Mouse (Mus musculus) cerebellum, adult 2 months (tissue): ENCODE data around the gene Ptger1. TPM values are rescaled to one million over a fixed set of nuclear protein-coding genes. Genes with fewer than 3 reads are reported as not detected.

Experiments used
- DNase-seq, 2 experiments: peaks; one replicate each; pipeline ENCODE4 v3.0.0; 2021
- H3K27ac ChIP-seq: fragments of 200-500 bp; 2 replicates; pipeline ENCODE4 v1.5.1; 2012; ENCODE audit warnings: low read length, control low read depth, inconsistent platforms; ENCODE audit not compliant: insufficient read depth
- H3K27me3 ChIP-seq: fragments of 200-500 bp; 2 replicates; pipeline ENCODE4 v1.6.1; 2012; ENCODE audit warnings: inconsistent platforms, mild to moderate bottlenecking, low read length, moderate library complexity; ENCODE audit not compliant: control insufficient read depth, insufficient read depth
- H3K4me1 ChIP-seq: fragments of 200-500 bp; 2 replicates; pipeline ENCODE4 v1.6.1; 2011; ENCODE audit warnings: low read length; ENCODE audit not compliant: control insufficient read depth, insufficient read depth
- H3K4me3 ChIP-seq: fragments of 200-500 bp; replicated peaks from 2 replicates; pipeline ENCODE3; 2011; ENCODE audit warnings: mild to moderate bottlenecking, low read depth, low read length, control low read depth; ENCODE audit not compliant: insufficient read depth
- CTCF ChIP-seq: fragments of 200-500 bp; IDR thresholded peaks from 2 replicates; pipeline ENCODE4 v1.5.1; 2011; ENCODE audit warnings: low read depth, mild to moderate bottlenecking, control low read depth, low read length, moderate library complexity, borderline replicate concordance; ENCODE audit not compliant: insufficient read depth
- POLR2A ChIP-seq: fragments of 200-500 bp; IDR thresholded peaks from 2 replicates; pipeline ENCODE4 v1.6.1; 2011; ENCODE audit warnings: low read length, control low read depth, borderline replicate concordance; ENCODE audit not compliant: insufficient read depth
- WGBS: fragments of 180-500 bp; shearing (Covaris S2); methylation state at CpG from one replicate; pipeline ENCODE4 v1.1.7; 2018; 5-methylcytosine and 5-hydroxymethylcytosine counted together
- polyA plus RNA-seq: library from polyadenylated mRNA; depleted of rRNA; stranded (reverse); fragments of >200 nt; gene quantifications from 2 replicates; pipeline ENCODE4 v1.2.3, GENCODE M21; 2012

Ptger1 gene
- polyA plus RNA-seq, 1 experiment = 0.77 TPM

DNA sequence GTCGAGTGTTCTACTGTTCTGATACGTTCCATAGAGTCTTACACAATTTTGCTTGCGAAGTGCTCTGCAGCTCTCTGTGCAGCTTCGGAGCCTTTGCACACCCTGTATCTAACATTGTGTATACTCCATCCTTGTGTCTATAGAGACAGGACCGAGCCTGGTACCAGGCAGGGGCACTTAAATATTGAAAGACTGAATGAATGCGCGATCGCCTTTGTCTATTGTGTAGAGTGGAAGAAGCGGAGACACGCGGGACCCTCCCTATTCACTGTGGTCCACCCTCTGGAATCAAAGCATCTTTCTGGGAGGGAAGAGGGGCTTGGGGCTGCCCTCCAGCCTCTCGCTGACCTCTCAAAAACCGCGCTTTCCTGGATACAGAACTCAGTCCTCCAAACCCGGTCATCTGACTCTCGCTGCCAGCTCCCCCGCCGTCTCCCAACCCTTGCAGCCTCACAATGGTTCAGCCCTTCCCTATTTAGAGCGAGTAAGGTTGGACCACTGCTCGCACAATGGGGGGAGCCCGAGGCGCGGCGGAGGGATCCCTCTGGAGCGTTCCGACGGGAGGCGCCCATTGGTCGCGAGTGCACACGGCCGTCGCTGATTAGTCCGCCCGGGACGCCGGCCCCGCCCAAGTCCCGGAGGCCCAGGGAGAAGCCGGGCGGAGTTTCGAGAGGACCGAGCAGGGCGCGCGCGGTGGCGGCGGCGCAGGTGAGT is 14.3 kb upstream of the Ptger1 start, which contains the start of gene Gipc1:
Gipc1 (plus strand) TSS at position 648 of the 714 bp plus-strand sequence.
- TF ChIP-seq CTCF = no peak
- TF ChIP-seq POLR2A = peak; percentile 56; the same call in 1 of the 2 replicates
- Histone ChIP-seq H3K4me1 (peaks cover 3% of the 10 kb centered on the region; the same call in 1 of the 2 replicates), H3K27me3 (no peaks in the 10 kb centered on the region), H3K4me3 (peak within 1 kb of the TSS; percentile 95), H3K27ac (peak within 1 kb of the TSS; percentile 80)
- 3% methylated on average over 50 of the region's 50 CpGs for WGBS
- DNase-seq = peak; percentile 96 to 98

DNA sequence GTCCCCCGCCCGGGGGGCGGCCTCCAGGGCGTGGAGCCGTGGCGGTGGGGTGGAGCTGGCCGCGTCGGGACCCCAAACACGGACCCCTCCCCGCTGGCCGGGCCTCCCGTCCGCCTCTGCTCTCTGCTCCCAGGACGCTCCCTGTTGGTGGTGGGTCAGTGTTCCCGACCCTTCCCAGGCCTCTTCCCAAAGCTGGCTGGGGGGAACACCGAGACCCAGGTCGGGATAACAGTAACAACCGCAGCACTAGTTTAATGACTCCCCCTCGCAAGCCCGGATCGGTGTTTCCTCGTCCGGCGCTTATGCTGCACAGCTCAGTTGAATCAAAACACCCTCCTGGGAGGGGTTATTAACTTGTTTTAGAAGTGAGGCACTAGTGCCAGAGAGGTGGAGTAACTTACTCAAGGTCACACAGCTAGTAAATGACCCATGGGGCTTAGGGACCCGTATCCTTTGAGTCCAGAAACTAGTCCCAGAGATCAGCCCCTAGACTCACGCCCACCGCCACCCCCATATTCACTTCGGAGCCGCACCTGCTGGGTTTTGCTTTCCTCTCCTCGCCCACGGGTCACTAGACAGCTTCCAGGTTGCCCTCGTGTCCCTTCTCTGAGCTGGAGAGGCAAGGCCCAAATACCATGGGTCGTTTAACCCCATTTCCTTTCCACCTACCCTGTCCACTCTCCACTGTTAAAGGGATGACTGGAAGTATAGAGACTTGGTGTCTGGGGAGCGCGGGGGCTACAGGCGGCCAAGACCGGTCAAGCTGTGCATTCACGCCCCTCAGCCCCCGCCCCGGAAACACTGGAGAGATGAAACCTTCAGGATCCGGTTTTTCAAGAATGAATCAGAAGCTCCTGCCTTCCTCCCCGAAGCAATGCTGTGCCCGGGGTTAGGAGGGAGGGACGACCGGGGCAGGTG is 13.5 kb upstream of the Ptger1 start:
- 1% methylated on average over 45 of the region's 46 CpGs for WGBS

DNA sequence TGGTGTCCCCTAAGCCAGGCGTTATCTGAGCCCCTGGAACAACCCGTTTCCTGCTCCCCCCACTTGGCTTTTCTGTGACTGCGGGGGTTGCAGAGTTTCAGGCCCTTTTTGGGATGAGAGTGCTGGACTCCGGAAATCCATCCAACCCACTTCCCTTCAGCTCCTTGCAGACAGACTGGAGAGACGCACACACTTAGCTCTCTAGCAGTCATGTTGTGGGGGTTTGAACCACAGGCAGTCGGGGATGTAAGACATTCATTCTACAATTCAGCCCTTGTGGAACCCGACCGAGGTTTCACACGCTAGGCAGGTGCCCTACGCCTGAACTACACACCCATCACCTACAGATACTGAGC is 12.8 kb upstream of the Ptger1 start:
- peaks cover 3% of the 10 kb centered on the region; the same call in 1 of the 2 replicates for H3K4me1 ChIP-seq
- WGBS = 46% methylated on average over 10 of the region's 10 CpGs
- H3K27me3 ChIP-seq = no peaks in the 10 kb centered on the region
- DNase-seq = no peak
- TF ChIP-seq CTCF = no peak
- TF ChIP-seq POLR2A = no peak
- H3K27ac ChIP-seq = no peak overlapping the region
- H3K4me3 ChIP-seq = peak overlapping the region; percentile 62

More for the DNA sequence above, 13.5 kb upstream of the Ptger1 start:
- H3K27me3 ChIP-seq = no peaks in the 10 kb centered on the region
- TF ChIP-seq POLR2A (no peak), CTCF (no peak)
- peak overlapping the region; percentile 62 for H3K4me3 ChIP-seq
- peak in 1 of 2 experiments; percentile 40 for DNase-seq
- peak overlapping the region; percentile 28; the same call in 1 of the 2 replicates for H3K27ac ChIP-seq
- peaks cover 3% of the 10 kb centered on the region; the same call in 1 of the 2 replicates for H3K4me1 ChIP-seq

DNA sequence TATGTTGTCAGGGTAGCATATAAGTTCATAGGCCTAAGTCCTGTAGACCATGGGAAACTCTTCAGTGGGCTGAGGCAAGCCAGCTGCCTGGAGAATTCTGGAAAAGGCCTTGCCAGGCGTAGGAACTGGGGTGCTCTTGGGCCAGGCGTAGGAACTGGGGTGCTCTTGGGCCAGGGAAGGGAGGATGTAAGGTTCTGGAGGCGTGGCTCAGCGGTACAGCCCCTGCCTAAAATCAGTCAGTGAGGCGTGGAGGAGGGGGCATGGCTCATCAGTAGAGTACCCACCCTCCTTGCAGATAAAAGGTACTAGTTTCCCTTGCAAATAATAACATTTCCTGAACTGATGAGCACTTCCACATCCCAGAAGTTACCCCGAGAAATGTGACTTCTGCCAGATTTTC is 11.8 kb upstream of the Ptger1 start:
- DNase-seq = no peak
- Histone ChIP-seq H3K27me3 (no peaks in the 10 kb centered on the region), H3K4me1 (peaks cover 3% of the 10 kb centered on the region; the same call in 1 of the 2 replicates), H3K4me3 (no peak overlapping the region), H3K27ac (no peak overlapping the region)
- WGBS = 96% methylated on average over 6 of the region's 6 CpGs
- no peak for TF ChIP-seq CTCF
- TF ChIP-seq POLR2A = no peak

DNA sequence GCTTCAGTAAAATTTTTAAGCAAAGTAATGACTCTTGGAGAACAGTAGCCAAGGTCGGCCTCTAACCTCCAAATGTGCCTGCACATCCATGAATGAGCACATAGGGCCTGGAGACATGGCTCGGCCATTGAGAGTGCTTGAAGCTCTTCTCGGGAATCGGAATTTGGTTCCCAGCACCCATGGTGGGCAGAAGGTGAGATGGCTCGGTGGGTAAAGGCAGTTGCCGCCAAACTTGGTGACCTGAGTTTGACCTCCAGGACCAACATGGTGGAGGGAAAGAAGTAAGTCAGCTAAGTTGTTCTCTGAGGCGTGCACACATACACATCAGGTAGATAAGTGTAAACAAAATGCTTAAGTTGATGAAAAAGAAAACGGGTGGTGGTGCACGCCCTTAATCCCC is 10.4 kb upstream of the Ptger1 start:
- Histone ChIP-seq H3K4me3 (no peak overlapping the region), H3K4me1 (peaks cover 6% of the 10 kb centered on the region; the same call in 1 of the 2 replicates), H3K27me3 (no peaks in the 10 kb centered on the region), H3K27ac (no peak overlapping the region)
- WGBS = 93% methylated on average over 9 of the region's 9 CpGs
- DNase-seq = no peak
- TF ChIP-seq POLR2A = no peak
- TF ChIP-seq CTCF = no peak

DNA sequence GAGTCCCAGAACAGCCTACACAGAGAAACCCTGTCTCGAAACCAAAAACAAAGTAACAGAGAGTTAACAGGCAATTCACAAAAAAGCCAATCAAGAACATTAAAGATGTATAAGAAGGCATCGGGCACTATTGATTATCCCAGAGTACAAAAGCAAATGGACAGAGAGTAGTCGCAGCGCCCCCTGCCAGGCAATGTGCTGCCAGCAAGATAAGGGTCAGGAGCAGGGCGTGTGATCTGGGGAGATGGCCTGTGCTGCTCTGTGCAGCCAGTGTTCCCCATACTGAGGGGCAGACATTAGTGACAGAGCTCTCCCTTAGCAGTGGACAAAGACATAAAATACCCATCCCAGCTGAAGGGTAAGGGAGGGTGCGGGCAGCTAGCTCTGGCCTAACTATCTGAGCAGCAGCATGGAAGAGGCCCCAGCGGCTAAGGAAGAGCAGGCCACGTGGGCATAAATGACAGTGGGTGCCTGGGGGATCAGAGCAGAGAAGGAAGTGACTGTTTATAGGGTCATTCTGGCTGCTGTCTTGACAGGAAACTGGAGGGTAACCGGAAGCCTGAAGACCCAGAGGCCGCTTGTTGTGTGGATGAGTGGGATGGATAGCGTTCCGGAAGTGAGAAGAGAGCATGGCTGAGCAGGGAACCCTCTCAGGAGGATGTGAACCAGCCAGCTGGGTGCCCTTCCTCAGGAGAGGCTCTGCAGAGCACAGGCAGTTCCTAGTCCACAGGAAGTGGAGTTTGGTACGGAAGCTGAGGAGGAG is 9.8 kb upstream of the Ptger1 start:
- Histone ChIP-seq H3K27me3 (no peaks in the 10 kb centered on the region), H3K4me1 (peaks cover 6% of the 10 kb centered on the region; the same call in 1 of the 2 replicates), H3K27ac (no peak overlapping the region), H3K4me3 (no peak overlapping the region)
- TF ChIP-seq POLR2A (no peak), CTCF (no peak)
- DNase-seq = peak in 1 of 2 experiments; percentile 12
- WGBS = 86% methylated on average over 13 of the region's 13 CpGs

DNA sequence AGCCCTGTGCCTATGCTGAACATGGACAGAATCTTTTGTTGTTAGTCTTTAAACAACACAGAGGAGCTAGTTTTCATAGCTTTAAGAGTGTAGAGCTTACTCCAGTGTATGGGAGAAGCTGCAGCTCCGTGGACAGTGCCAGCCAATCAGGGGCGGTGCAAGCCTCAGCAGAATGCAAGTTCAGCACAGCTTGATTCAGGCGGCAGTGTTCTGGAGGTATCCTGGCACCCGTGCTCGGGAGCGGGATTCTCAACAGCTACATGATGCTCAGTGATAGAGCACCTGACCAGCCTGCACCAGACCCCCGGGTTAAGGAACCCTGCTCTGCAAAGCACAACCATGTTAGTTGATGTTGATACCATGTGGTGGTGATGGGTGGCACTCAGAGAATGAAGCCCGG is 5.9 kb upstream of the Ptger1 start:
- H3K4me3 ChIP-seq = no peak overlapping the region
- 10% methylated on average over 8 of the region's 8 CpGs for WGBS
- no peak for TF ChIP-seq CTCF
- no peak for TF ChIP-seq POLR2A
- no peaks in the 10 kb centered on the region for H3K27me3 ChIP-seq
- 0 out of 2 replicates have a peak, but pooled peaks cover 3% of the 10 kb centered on the region for H3K4me1 ChIP-seq
- H3K27ac ChIP-seq = no peak overlapping the region
- DNase-seq = no peak
